Comparison of ENCODE assay signal across 8 mouse cellular contexts in genomic region chr7:3693809-3694075, GRCm38 (mm10). TPM values are rescaled to one million over a fixed set of nuclear protein-coding genes. Genes with fewer than 3 reads are reported as not detected.
DNase-seq lines count a peak whose midpoint lies in the region; ATAC-seq lines count a peak whose summit lies in the region.

No protein-coding gene starts in this region.

- H3K4me3 ChIP-seq in heart, embryonic 10.5 days, result peak overlapping the region; percentile 77
- peak overlapping the region; percentile 76 for H3K4me3 ChIP-seq in liver, embryonic 11.5 days (ENCODE audit: low read depth, low read length)

- H3K36me3 ChIP-seq in heart, embryonic 10.5 days, result peaks cover 29% of the 10 kb centered on the region
- peaks cover 3% of the 10 kb centered on the region; the same call in 1 of the 2 replicates for H3K36me3 ChIP-seq in liver, embryonic 11.5 days (ENCODE audit: control insufficient read depth, insufficient read depth, low read length)

- DNase-seq in heart, embryonic 10.5 days (ENCODE audit: low spot score), result no peak
- no peak for DNase-seq in heart, postnatal 14 days
- peak; percentile 75 for DNase-seq in thymus, postnatal 4 days
- no peak for DNase-seq in thymus, postnatal 25 days
- DNase-seq in liver, embryonic 11.5 days (ENCODE audit: low spot score), result no peak
- DNase-seq in testis, postnatal 10 days (ENCODE audit: low spot score), result peak; percentile 86
- DNase-seq in right cerebral cortex, postnatal 14 days, result no peak
- DNase-seq in adrenal gland, postnatal 10 days, result no peak

- peak overlapping the region; percentile 98 for H3K4me2 ChIP-seq in liver, embryonic 11.5 days

- peaks cover 21% of the 10 kb centered on the region; the same call in 1 of the 2 replicates for H3K4me1 ChIP-seq in heart, embryonic 10.5 days
- peaks cover 12% of the 10 kb centered on the region for H3K4me1 ChIP-seq in liver, embryonic 11.5 days (replicated peaks; ENCODE audit: control insufficient read depth, insufficient read depth, low read length)

- no peaks in the 10 kb centered on the region for H3K9me3 ChIP-seq in heart, embryonic 10.5 days
- H3K9me3 ChIP-seq in liver, embryonic 11.5 days (ENCODE audit: control insufficient read depth, low read length), result no peaks in the 10 kb centered on the region

- peak overlapping the region; percentile 94 for H3K27ac ChIP-seq in heart, embryonic 10.5 days
- peak overlapping the region; percentile 95 for H3K27ac ChIP-seq in liver, embryonic 11.5 days (ENCODE audit: low read depth, low read length)

- H3K27me3 ChIP-seq in heart, embryonic 10.5 days (ENCODE audit: insufficient read depth, poor library complexity, severe bottlenecking), result no peaks in the 10 kb centered on the region
- no peaks in the 10 kb centered on the region for H3K27me3 ChIP-seq in liver, embryonic 11.5 days (replicated peaks; ENCODE audit: control insufficient read depth, insufficient read depth, low read length)

- no peak for ATAC-seq in liver, embryonic 11.5 days (replicated peaks; ENCODE audit: low FRiP score)

- intact Hi-C loops in heart, postnatal 14 days (cut with DNase I), result loop anchor here (2.0 kb wide), 1 partner anchor 49 kb away; the partner anchor contains the start of gene Cnot3

- peak overlapping the region; percentile 70 for H3K9ac ChIP-seq in liver, embryonic 11.5 days (ENCODE audit: low read depth, low read length)

- 0% methylated on average over 18 of the region's 18 CpGs for WGBS in heart, embryonic 10.5 days
- under 1% methylated on average over 18 of the region's 18 CpGs for WGBS in liver, embryonic 11.5 days

RNA-seq across cellular contexts. Expression of gene Mboat7, which starts 0.4 kb away (rescaled TPM):
- polyA plus RNA-seq in heart, embryonic 10.5 days (2016; fragmentation: Nextera tagmentation; extraction: Ambion mirVana), result 32.7 and 40.4 TPM in 2 replicates
- 10 to 100 TPM; 22.9 to 23.1 TPM for total RNA-seq in heart, postnatal 14 days (2021)
- polyA plus RNA-seq in liver, embryonic 11.5 days (2014; fragmentation: Nextera tagmentation; extraction: Ambion mirVana), result 35.7 and 36.7 TPM in 2 replicates
- 10 to 100 TPM; 48.7 to 59.6 TPM for total RNA-seq in adrenal gland, postnatal 10 days (2021)

RNA-seq across cellular contexts. Expression of gene Tsen34, which starts 1.1 kb away (rescaled TPM):
- 221 and 268 TPM in 2 replicates for polyA plus RNA-seq in heart, embryonic 10.5 days (2016; fragmentation: Nextera tagmentation; extraction: Ambion mirVana)
- total RNA-seq in heart, postnatal 14 days (2021), result 10 to 100 TPM; 68.0 to 85.6 TPM
- polyA plus RNA-seq in liver, embryonic 11.5 days (2014; fragmentation: Nextera tagmentation; extraction: Ambion mirVana), result 103 and 106 TPM in 2 replicates
- total RNA-seq in adrenal gland, postnatal 10 days (2021), result 100 to 1,000 TPM in 1 of 2 experiments, 10 to 100 TPM in 1; 99.1 to 114 TPM

RNA-seq across cellular contexts. Expression of gene Rps9, which starts 10.1 kb away (rescaled TPM):
- polyA plus RNA-seq in heart, embryonic 10.5 days (2016; fragmentation: Nextera tagmentation; extraction: Ambion mirVana), result 973 and 1,162 TPM in 2 replicates
- 100 to 1,000 TPM; 628 to 698 TPM for total RNA-seq in heart, postnatal 14 days (2021)
- 1,767 and 1,846 TPM in 2 replicates for polyA plus RNA-seq in liver, embryonic 11.5 days (2014; fragmentation: Nextera tagmentation; extraction: Ambion mirVana)
- 1,000 to 10,000 TPM; 1,078 to 1,086 TPM for total RNA-seq in adrenal gland, postnatal 10 days (2021)

RNA-seq across cellular contexts. Expression of gene Tmc4, which starts 16.4 kb away (rescaled TPM):
- 5.4 and 8.5 TPM in 2 replicates for polyA plus RNA-seq in heart, embryonic 10.5 days (2016; fragmentation: Nextera tagmentation; extraction: Ambion mirVana)
- total RNA-seq in heart, postnatal 14 days (2021), result 1 to 10 TPM; 1.1 to 2.0 TPM
- 10.0 and 12.1 TPM in 2 replicates for polyA plus RNA-seq in liver, embryonic 11.5 days (2014; fragmentation: Nextera tagmentation; extraction: Ambion mirVana)
- total RNA-seq in adrenal gland, postnatal 10 days (2021), result 1 to 10 TPM; 8.6 to 9.2 TPM

RNA-seq across cellular contexts. Expression of gene Pirb, which starts 26.4 kb away (rescaled TPM):
- 0.05 and 0.16 TPM in 2 replicates for polyA plus RNA-seq in heart, embryonic 10.5 days (2016; fragmentation: Nextera tagmentation; extraction: Ambion mirVana)
- total RNA-seq in heart, postnatal 14 days (2021), result 1 to 10 TPM; 1.1 to 1.4 TPM
- 1.0 and 1.3 TPM in 2 replicates for polyA plus RNA-seq in liver, embryonic 11.5 days (2014; fragmentation: Nextera tagmentation; extraction: Ambion mirVana)
- total RNA-seq in adrenal gland, postnatal 10 days (2021), result 1 to 10 TPM; 2.3 to 2.5 TPM

Comparison
In these comparisons a context has a peak if more than half of its experiments do, and no peak if none do; other contexts are left out.
1. DNase-seq: peak in thymus, postnatal 4 days (single experiment) and testis, postnatal 10 days (single experiment); none in heart, embryonic 10.5 days (single experiment), heart, postnatal 14 days (0 of 2), thymus, postnatal 25 days (single experiment), liver, embryonic 11.5 days (single experiment), right cerebral cortex, postnatal 14 days (single experiment) and adrenal gland, postnatal 10 days (single experiment).